Mouse (Mus musculus): ENCODE results near the gene Jkamp. TPM values are rescaled to one million over a fixed set of nuclear protein-coding genes. Genes with fewer than 3 reads are reported as not detected.

The Jkamp gene
- polyA plus RNA-seq, 1 experiment from 2014 or later = 17.4 TPM

GRCm38 (mm10) chr12:72052571-72052970, 32.8 kb upstream of the Jkamp start:
- Histone ChIP-seq H3K4me2 (ENCODE audit: low read depth, low read length) (no peak overlapping the region), H3K27ac (ENCODE audit: low read length) (no peak overlapping the region), H3K9ac (ENCODE audit: low read depth, low read length) (no peak overlapping the region), H3K27me3 (ENCODE audit: control insufficient read depth, insufficient read depth, low read depth, low read length) (no peaks in the 10 kb centered on the region; the same call in 1 of the 2 replicates), H3K9me3 (replicated peaks; ENCODE audit: control insufficient read depth, low read length) (no peaks in the 10 kb centered on the region), H3K4me3 (ENCODE audit: low read depth, low read length) (no peak overlapping the region), H3K36me3 (ENCODE audit: control insufficient read depth, insufficient read depth) (no peaks in the 10 kb centered on the region), H3K4me1 (ENCODE audit: control insufficient read depth, low read depth, low read length) (no peaks in the 10 kb centered on the region)
- ATAC-seq (ENCODE audit: low read depth) = no peak
- 62% methylated on average over 6 of the region's 6 CpGs for WGBS (ENCODE audit: insufficient replicate concordance)

- WGBS (ENCODE audit: insufficient replicate concordance) = 29% methylated on average over 6 of the region's 6 CpGs
- ATAC-seq (ENCODE audit: low read depth) = no peak
- no peak overlapping the region for H3K9ac ChIP-seq (ENCODE audit: low read depth, low read length)
Measured at GRCm38 (mm10) chr12:72053303-72053702, 32.1 kb upstream of the Jkamp start.

GRCm38 (mm10) chr12:72053851-72054250, 31.5 kb upstream of the Jkamp start:
- 43% methylated on average over 6 of the region's 6 CpGs for WGBS (ENCODE audit: insufficient replicate concordance)

More at GRCm38 (mm10) chr12:72053303-72053702, 32.1 kb upstream of the Jkamp start:
- Histone ChIP-seq H3K4me3 (ENCODE audit: low read depth, low read length) (no peak overlapping the region), H3K9me3 (replicated peaks; ENCODE audit: control insufficient read depth, low read length) (no peaks in the 10 kb centered on the region), H3K4me2 (ENCODE audit: low read depth, low read length) (no peak overlapping the region), H3K36me3 (ENCODE audit: control insufficient read depth, insufficient read depth) (no peaks in the 10 kb centered on the region), H3K27me3 (ENCODE audit: control insufficient read depth, insufficient read depth, low read depth, low read length) (no peaks in the 10 kb centered on the region; the same call in 1 of the 2 replicates), H3K27ac (ENCODE audit: low read length) (no peak overlapping the region), H3K4me1 (ENCODE audit: control insufficient read depth, low read depth, low read length) (no peaks in the 10 kb centered on the region)

GRCm38 (mm10) chr12:72057780-72058179, 27.6 kb upstream of the Jkamp start:
- H3K9ac ChIP-seq (ENCODE audit: low read depth, low read length) = no peak overlapping the region
- H3K9me3 ChIP-seq (replicated peaks; ENCODE audit: control insufficient read depth, low read length) = no peaks in the 10 kb centered on the region
- H3K4me1 ChIP-seq (ENCODE audit: control insufficient read depth, low read depth, low read length) = no peaks in the 10 kb centered on the region
- no peak overlapping the region for H3K4me3 ChIP-seq (ENCODE audit: low read depth, low read length)
- H3K4me2 ChIP-seq (ENCODE audit: low read depth, low read length) = no peak overlapping the region
- 69% methylated on average over 1 of the region's 1 CpGs for WGBS (ENCODE audit: insufficient replicate concordance)
- no peaks in the 10 kb centered on the region; the same call in 1 of the 2 replicates for H3K27me3 ChIP-seq (ENCODE audit: control insufficient read depth, insufficient read depth, low read depth, low read length)
- ATAC-seq (ENCODE audit: low read depth) = no peak
- no peaks in the 10 kb centered on the region for H3K36me3 ChIP-seq (ENCODE audit: control insufficient read depth, insufficient read depth)
- H3K27ac ChIP-seq (ENCODE audit: low read length) = no peak overlapping the region

More at GRCm38 (mm10) chr12:72053851-72054250, 31.5 kb upstream of the Jkamp start:
- Histone ChIP-seq H3K27ac (ENCODE audit: low read length) (no peak overlapping the region), H3K4me1 (ENCODE audit: control insufficient read depth, low read depth, low read length) (no peaks in the 10 kb centered on the region), H3K4me3 (ENCODE audit: low read depth, low read length) (no peak overlapping the region), H3K9ac (ENCODE audit: low read depth, low read length) (no peak overlapping the region), H3K36me3 (ENCODE audit: control insufficient read depth, insufficient read depth) (no peaks in the 10 kb centered on the region), H3K9me3 (replicated peaks; ENCODE audit: control insufficient read depth, low read length) (no peaks in the 10 kb centered on the region), H3K27me3 (ENCODE audit: control insufficient read depth, insufficient read depth, low read depth, low read length) (no peaks in the 10 kb centered on the region; the same call in 1 of the 2 replicates), H3K4me2 (ENCODE audit: low read depth, low read length) (no peak overlapping the region)
- no peak for ATAC-seq (ENCODE audit: low read depth)

GRCm38 (mm10) chr12:72069626-72070326, 15.6 kb upstream of the Jkamp start:
- peaks cover 28% of the 10 kb centered on the region for H3K27me3 ChIP-seq (ENCODE audit: control insufficient read depth, insufficient read depth, low read depth, low read length)
- H3K9me3 ChIP-seq (replicated peaks; ENCODE audit: control insufficient read depth, low read length) = no peaks in the 10 kb centered on the region
- H3K4me1 ChIP-seq (ENCODE audit: control insufficient read depth, low read depth, low read length) = peaks cover 4% of the 10 kb centered on the region
- no peak overlapping the region; the same call in 1 of the 2 replicates for H3K9ac ChIP-seq (ENCODE audit: low read depth, low read length)
- peak overlapping the region; percentile 63 for H3K4me3 ChIP-seq (ENCODE audit: low read depth, low read length)
- H3K27ac ChIP-seq (ENCODE audit: low read length) = no peak overlapping the region
- H3K36me3 ChIP-seq (ENCODE audit: control insufficient read depth, insufficient read depth) = peaks cover 2% of the 10 kb centered on the region; the same call in 1 of the 2 replicates
- ATAC-seq (ENCODE audit: low read depth) = peak; percentile 11; the same call in 1 of the 2 replicates
- peak overlapping the region; percentile 80 for H3K4me2 ChIP-seq (ENCODE audit: low read depth, low read length)
- WGBS (ENCODE audit: insufficient replicate concordance) = 5% methylated on average over 40 of the region's 40 CpGs

- H3K4me1 ChIP-seq (ENCODE audit: control insufficient read depth, low read depth, low read length) = peaks cover 4% of the 10 kb centered on the region
- peaks cover 4% of the 10 kb centered on the region; the same call in 1 of the 2 replicates for H3K36me3 ChIP-seq (ENCODE audit: control insufficient read depth, insufficient read depth)
- H3K27ac ChIP-seq (ENCODE audit: low read length) = no peak within 1 kb of the TSS
- H3K4me2 ChIP-seq (ENCODE audit: low read depth, low read length) = peak within 1 kb of the TSS; percentile 80
- peaks cover 28% of the 10 kb centered on the region for H3K27me3 ChIP-seq (ENCODE audit: control insufficient read depth, insufficient read depth, low read depth, low read length)
- H3K9ac ChIP-seq (ENCODE audit: low read depth, low read length) = no peak within 1 kb of the TSS; the same call in 1 of the 2 replicates
- H3K4me3 ChIP-seq (ENCODE audit: low read depth, low read length) = peak within 1 kb of the TSS; percentile 63
- no peaks in the 10 kb centered on the region for H3K9me3 ChIP-seq (replicated peaks; ENCODE audit: control insufficient read depth, low read length)
- WGBS (ENCODE audit: insufficient replicate concordance) = under 1% methylated on average over 94 of the region's 94 CpGs
- ATAC-seq (ENCODE audit: low read depth) = peak; percentile 70
Measured at GRCm38 (mm10) chr12:72070327-72071269, 14.8 kb upstream of the Jkamp start, which contains the start of gene Gpr135. Gene Gpr135, minus strand, starts transcription at chr12:72071125.

- no peaks in the 10 kb centered on the region; the same call in 1 of the 2 replicates for H3K4me1 ChIP-seq (ENCODE audit: control insufficient read depth, low read depth, low read length)
- ATAC-seq (ENCODE audit: low read depth) = peak; percentile 78
- H3K9me3 ChIP-seq (replicated peaks; ENCODE audit: control insufficient read depth, low read length) = no peaks in the 10 kb centered on the region
- peaks cover 4% of the 10 kb centered on the region; the same call in 1 of the 2 replicates for H3K36me3 ChIP-seq (ENCODE audit: control insufficient read depth, insufficient read depth)
- WGBS (ENCODE audit: insufficient replicate concordance) = 56% methylated on average over 3 of the region's 3 CpGs
- no peak overlapping the region for H3K27ac ChIP-seq (ENCODE audit: low read length)
- no peak overlapping the region for H3K4me3 ChIP-seq (ENCODE audit: low read depth, low read length)
- 0 out of 2 replicates have a peak overlapping the region, but pooled peaks have one; percentile 24 for H3K4me2 ChIP-seq (ENCODE audit: low read depth, low read length)
- H3K27me3 ChIP-seq (ENCODE audit: control insufficient read depth, insufficient read depth, low read depth, low read length) = peaks cover 3% of the 10 kb centered on the region
- no peak overlapping the region for H3K9ac ChIP-seq (ENCODE audit: low read depth, low read length)
Measured at GRCm38 (mm10) chr12:72078248-72078647, 7.1 kb upstream of the Jkamp start.

- peaks cover 13% of the 10 kb centered on the region for H3K27me3 ChIP-seq (ENCODE audit: control insufficient read depth, insufficient read depth, low read depth, low read length)
- H3K36me3 ChIP-seq (ENCODE audit: control insufficient read depth, insufficient read depth) = no peaks in the 10 kb centered on the region
- H3K4me2 ChIP-seq (ENCODE audit: low read depth, low read length) = peak overlapping the region; percentile 52; the same call in 1 of the 2 replicates
- no peaks in the 10 kb centered on the region for H3K9me3 ChIP-seq (replicated peaks; ENCODE audit: control insufficient read depth, low read length)
- no peak overlapping the region for H3K9ac ChIP-seq (ENCODE audit: low read depth, low read length)
- peaks cover 7% of the 10 kb centered on the region; the same call in 1 of the 2 replicates for H3K4me1 ChIP-seq (ENCODE audit: control insufficient read depth, low read depth, low read length)
- no peak for ATAC-seq (ENCODE audit: low read depth)
- 45% methylated on average over 3 of the region's 3 CpGs for WGBS (ENCODE audit: insufficient replicate concordance)
- H3K27ac ChIP-seq (ENCODE audit: low read length) = no peak overlapping the region
- H3K4me3 ChIP-seq (ENCODE audit: low read depth, low read length) = no peak overlapping the region
Measured at GRCm38 (mm10) chr12:72081961-72082360, 3.4 kb upstream of the Jkamp start.
